Mouse (Mus musculus) spleen, adult 10 weeks (tissue): ENCODE data around the gene Olfr790. TPM values are rescaled to one million over a fixed set of nuclear protein-coding genes. Genes with fewer than 3 reads are reported as not detected.

ENCODE experiments used
- polyA plus RNA-seq: library from polyadenylated mRNA; stranded (reverse); fragments of 350-450 nt; fragmentation: Illumina TruSeq; extraction: RNeasy Lipid Tissue Mini Kit (QIAGEN cat#74804); gene quantifications from one replicate; pipeline ENCODE4 v1.2.3, GENCODE M21; 2015; ENCODE audit warnings: low replicate concordance; ENCODE audit not compliant: insufficient read depth

Gene Olfr790
- polyA plus RNA-seq: not detected

GRCm38 (mm10) chr10:129498192-129498591 is at the start of gene Olfr790:
Gene Olfr790 (plus strand): TSS chr10:129498492.

GRCm38 (mm10) chr10:129461562-129461961 is 36.7 kb upstream of the Olfr790 start, which contains the start of gene Olfr787:
Gene Olfr787 (plus strand): TSS chr10:129461862.

GRCm38 (mm10) chr10:129470698-129471097 is 27.6 kb upstream of the Olfr790 start, which contains the start of gene Olfr788:
Gene Olfr788 (plus strand): TSS chr10:129470998.

GRCm38 (mm10) chr10:129484452-129484851 is 13.8 kb upstream of the Olfr790 start, which contains the start of gene Olfr789:
Gene Olfr789 (plus strand): TSS chr10:129484752.

GRCm38 (mm10) chr10:129521492-129521891 is 23.2 kb downstream of the Olfr790 start, which contains the start of gene Olfr791:
Gene Olfr791 (plus strand): TSS chr10:129521792.

GRCm38 (mm10) chr10:129538862-129539261 is 40.6 kb downstream of the Olfr790 start, which contains the start of gene Olfr792:
Gene Olfr792 (plus strand): TSS chr10:129539162.

Other genes with a start within 250 kb of the Olfr790 start
- gene Olfr776, start 239.4 kb upstream of the Olfr790 start, polyA plus RNA-seq: not detected
- not detected for gene Olfr777, start 227.0 kb upstream of the Olfr790 start, polyA plus RNA-seq
- not detected for gene Olfr780, start 180.4 kb upstream of the Olfr790 start, polyA plus RNA-seq
- not detected for gene Olfr781, start 169.6 kb upstream of the Olfr790 start, polyA plus RNA-seq
- not detected for gene Olfr782, start 149.6 kb upstream of the Olfr790 start, polyA plus RNA-seq
- not detected for gene Olfr784, start 114.4 kb upstream of the Olfr790 start, polyA plus RNA-seq
- not detected for gene Olfr785, start 93.1 kb upstream of the Olfr790 start, polyA plus RNA-seq
- gene Olfr786, start 71.2 kb upstream of the Olfr790 start, polyA plus RNA-seq: not detected
- gene Olfr787, start 36.6 kb upstream of the Olfr790 start, polyA plus RNA-seq: not detected
- not detected for gene Olfr788, start 27.5 kb upstream of the Olfr790 start, polyA plus RNA-seq
- not detected for gene Olfr789, start 13.7 kb upstream of the Olfr790 start, polyA plus RNA-seq
- gene Olfr791, start 23.3 kb downstream of the Olfr790 start, polyA plus RNA-seq: not detected
- not detected for gene Olfr792, start 40.7 kb downstream of the Olfr790 start, polyA plus RNA-seq
- gene Olfr794, start 69.2 kb downstream of the Olfr790 start, polyA plus RNA-seq: not detected
- not detected for gene Olfr796, start 114.1 kb downstream of the Olfr790 start, polyA plus RNA-seq
- gene Olfr798, start 129.4 kb downstream of the Olfr790 start, polyA plus RNA-seq: not detected
- not detected for gene Olfr799, start 139.0 kb downstream of the Olfr790 start, polyA plus RNA-seq
- not detected for gene Olfr800, start 159.2 kb downstream of the Olfr790 start, polyA plus RNA-seq
- gene Olfr801, start 175.4 kb downstream of the Olfr790 start, polyA plus RNA-seq: not detected
- not detected for gene Olfr802, start 189.7 kb downstream of the Olfr790 start, polyA plus RNA-seq
- not detected for gene Olfr803, start 195.8 kb downstream of the Olfr790 start, polyA plus RNA-seq
- gene Olfr804, start 204.7 kb downstream of the Olfr790 start, polyA plus RNA-seq: not detected
- not detected for gene Olfr805, start 230.9 kb downstream of the Olfr790 start, polyA plus RNA-seq
- not detected for gene Olfr806, start 243.4 kb downstream of the Olfr790 start, polyA plus RNA-seq